Mouse (Mus musculus): Measurements from ENCODE around the gene Fam83f.

Fam83f gene

GRCm38 (mm10) chr15:80660963-80661362 is 10.7 kb upstream of the Fam83f start:
- no peak for DNase-seq (ENCODE audit: inconsistent age in 2 of 2, low spot score in 1 of 2)

- no peak for DNase-seq (ENCODE audit: inconsistent age in 2 of 2, low spot score in 1 of 2)
Measured at GRCm38 (mm10) chr15:80664444-80664843, 7.2 kb upstream of the Fam83f start.

GRCm38 (mm10) chr15:80672810-80673209 is 1.2 kb downstream of the Fam83f start:
- no peak for DNase-seq (ENCODE audit: inconsistent age in 2 of 2, low spot score in 1 of 2)

- no peak for DNase-seq (ENCODE audit: inconsistent age in 2 of 2, low spot score in 1 of 2)
Measured at GRCm38 (mm10) chr15:80673337-80674095, 1.9 kb downstream of the Fam83f start.

GRCm38 (mm10) chr15:80674700-80675099 is 3.1 kb downstream of the Fam83f start:
- no peak for DNase-seq (ENCODE audit: inconsistent age in 2 of 2, low spot score in 1 of 2)

- DNase-seq (ENCODE audit: inconsistent age in 2 of 2, low spot score in 1 of 2), result no peak
Measured at GRCm38 (mm10) chr15:80679515-80680215, 8.0 kb downstream of the Fam83f start.

GRCm38 (mm10) chr15:80680347-80681030 is 8.8 kb downstream of the Fam83f start:
- DNase-seq (ENCODE audit: inconsistent age in 2 of 2, low spot score in 1 of 2), result no peak

- DNase-seq (ENCODE audit: inconsistent age in 2 of 2, low spot score in 1 of 2), result no peak
Measured at GRCm38 (mm10) chr15:80681466-80681881, 9.8 kb downstream of the Fam83f start.

GRCm38 (mm10) chr15:80682343-80682742 is 10.7 kb downstream of the Fam83f start:
- no peak for DNase-seq (ENCODE audit: inconsistent age in 2 of 2, low spot score in 1 of 2)

- DNase-seq (ENCODE audit: inconsistent age in 2 of 2, low spot score in 1 of 2), result no peak
Measured at GRCm38 (mm10) chr15:80683151-80683550, 11.5 kb downstream of the Fam83f start.

- no peak for DNase-seq (ENCODE audit: inconsistent age in 2 of 2, low spot score in 1 of 2)
Measured at GRCm38 (mm10) chr15:80683990-80684389, 12.3 kb downstream of the Fam83f start.

- DNase-seq (ENCODE audit: inconsistent age in 2 of 2, low spot score in 1 of 2), result no peak
Measured at GRCm38 (mm10) chr15:80684786-80685602, 13.3 kb downstream of the Fam83f start.

- DNase-seq (ENCODE audit: inconsistent age in 2 of 2, low spot score in 1 of 2), result no peak
Measured at GRCm38 (mm10) chr15:80685603-80685895, 13.9 kb downstream of the Fam83f start.

GRCm38 (mm10) chr15:80688536-80688935 is 16.9 kb downstream of the Fam83f start:
- DNase-seq (ENCODE audit: inconsistent age in 2 of 2, low spot score in 1 of 2), result no peak

GRCm38 (mm10) chr15:80693492-80693891 is 21.8 kb downstream of the Fam83f start:
- no peak for DNase-seq (ENCODE audit: inconsistent age in 2 of 2, low spot score in 1 of 2)

GRCm38 (mm10) chr15:80694125-80694910 is 22.7 kb downstream of the Fam83f start:
- peak; percentile 50 to 82 for DNase-seq (ENCODE audit: inconsistent age in 2 of 2, low spot score in 1 of 2)

GRCm38 (mm10) chr15:80697564-80697963 is 25.9 kb downstream of the Fam83f start:
- no peak for DNase-seq (ENCODE audit: inconsistent age in 2 of 2, low spot score in 1 of 2)

- no peak for DNase-seq (ENCODE audit: inconsistent age in 2 of 2, low spot score in 1 of 2)
Measured at GRCm38 (mm10) chr15:80701481-80702257, 30.0 kb downstream of the Fam83f start.

GRCm38 (mm10) chr15:80702910-80703309 is 31.3 kb downstream of the Fam83f start:
- DNase-seq (ENCODE audit: inconsistent age in 2 of 2, low spot score in 1 of 2), result no peak

GRCm38 (mm10) chr15:80703495-80703894 is 31.8 kb downstream of the Fam83f start:
- no peak for DNase-seq (ENCODE audit: inconsistent age in 2 of 2, low spot score in 1 of 2)

Measured in adrenal gland, adult (tissue).